ENCODE assay signal across 15 mouse cellular contexts in genomic region chr10:41962725-41963124, GRCm38 (mm10). TPM values are rescaled to one million over a fixed set of nuclear protein-coding genes. Genes with fewer than 3 reads are reported as not detected.
DNase-seq lines count a peak whose midpoint lies in the region; ATAC-seq and TF ChIP-seq lines count a peak whose summit lies in the region.
"Had no signal": no experiment of that assay in that cellular context is flagged by ENCODE, and none has a peak within 500 bp of the region (broad histone marks: within the 10 kb centered on the region; RNA-seq: fewer than 3 reads in every experiment).

No protein-coding gene starts in this region.

- WGBS in neural tube, embryonic 11.5 days, result 58% methylated on average over 4 of the region's 4 CpGs
- 80% methylated on average over 4 of the region's 4 CpGs for WGBS in heart, adult 2 months
- 75% methylated on average over 4 of the region's 4 CpGs for WGBS in limb, embryonic 10.5 days
- WGBS in heart, embryonic 12.5 days, result 75% methylated on average over 4 of the region's 4 CpGs

- intact Hi-C loops in heart, adult 2 months (cut with DNase I), result loop anchor here (5.0 to 10.0 kb wide), 2 partner anchors 55 to 278 kb away; no protein-coding TSS in a partner anchor

- ATAC-seq in CD4-positive, CD25-positive, alpha-beta regulatory T cell, adult 4 months, result no peak
- peak; percentile 35; the same call in 1 of the 2 replicates for ATAC-seq in neural tube, embryonic 11.5 days (ENCODE audit: insufficient read depth, low FRiP score, low TSS enrichment)
- no peak for ATAC-seq in heart, embryonic 12.5 days (ENCODE audit: insufficient number of reproducible peaks, low FRiP score)
- ATAC-seq: forebrain, embryonic 13.5 days; lung, postnatal 0 days had no signal

- no peaks in the 10 kb centered on the region for H3K36me3 ChIP-seq in neural tube, embryonic 11.5 days (ENCODE audit: control insufficient read depth, insufficient read depth, low read length)
- no peaks in the 10 kb centered on the region for H3K36me3 ChIP-seq in heart, adult 2 months (ENCODE audit: control insufficient read depth, insufficient read depth, low read length)
- H3K36me3 ChIP-seq in limb, embryonic 10.5 days, result no peaks in the 10 kb centered on the region
- no peaks in the 10 kb centered on the region for H3K36me3 ChIP-seq in heart, embryonic 12.5 days
- H3K36me3 ChIP-seq: liver, embryonic 13.5 days; midbrain, embryonic 12.5 days had no signal

- TF ChIP-seq CTCF in heart, adult 2 months (IDR thresholded peaks at IDR 0.05), result no peak

- no peak for TF ChIP-seq POLR2A in heart, adult 2 months (IDR thresholded peaks at IDR 0.05; ENCODE audit: insufficient read depth, low read depth, low read length)

- no peaks in the 10 kb centered on the region for H3K9me3 ChIP-seq in neural tube, embryonic 11.5 days (ENCODE audit: control insufficient read depth, low read length)
- no peaks in the 10 kb centered on the region for H3K9me3 ChIP-seq in limb, embryonic 10.5 days (replicated peaks)
- H3K9me3 ChIP-seq in heart, embryonic 12.5 days (replicated peaks), result no peaks in the 10 kb centered on the region
- H3K9me3 ChIP-seq: forebrain, embryonic 13.5 days; liver, embryonic 13.5 days; midbrain, embryonic 12.5 days had no signal

- no peaks in the 10 kb centered on the region for H3K27me3 ChIP-seq in neural tube, embryonic 11.5 days (ENCODE audit: control insufficient read depth, insufficient read depth, low read length)
- no peaks in the 10 kb centered on the region for H3K27me3 ChIP-seq in heart, adult 2 months (ENCODE audit: control insufficient read depth, insufficient read depth, low read length)
- H3K27me3 ChIP-seq in limb, embryonic 10.5 days (ENCODE audit: low read depth, poor library complexity, severe bottlenecking), result no peaks in the 10 kb centered on the region
- no peaks in the 10 kb centered on the region for H3K27me3 ChIP-seq in heart, embryonic 12.5 days (replicated peaks)
- H3K27me3 ChIP-seq: forebrain, embryonic 13.5 days; liver, embryonic 13.5 days; midbrain, embryonic 12.5 days had no signal

- H3K4me1 ChIP-seq in neural tube, embryonic 11.5 days (ENCODE audit: control insufficient read depth, insufficient read depth, low read length), result no peaks in the 10 kb centered on the region
- no peaks in the 10 kb centered on the region; the same call in 1 of the 2 replicates for H3K4me1 ChIP-seq in heart, adult 2 months (ENCODE audit: control insufficient read depth, insufficient read depth, low read length)
- H3K4me1 ChIP-seq in limb, embryonic 10.5 days, result peaks cover 13% of the 10 kb centered on the region
- no peaks in the 10 kb centered on the region for H3K4me1 ChIP-seq in heart, embryonic 12.5 days (replicated peaks)
- H3K4me1 ChIP-seq: liver, embryonic 13.5 days had no signal

- no peak overlapping the region for H3K27ac ChIP-seq in neural tube, embryonic 11.5 days (ENCODE audit: low read depth, low read length)
- no peak overlapping the region for H3K27ac ChIP-seq in heart, adult 2 months
- no peak overlapping the region for H3K27ac ChIP-seq in limb, embryonic 10.5 days
- no peak overlapping the region for H3K27ac ChIP-seq in heart, embryonic 12.5 days (ENCODE audit: poor library complexity, severe bottlenecking)
- H3K27ac ChIP-seq: forebrain, embryonic 13.5 days; liver, embryonic 13.5 days; midbrain, embryonic 12.5 days had no signal

- H3K4me2 ChIP-seq in neural tube, embryonic 11.5 days (ENCODE audit: low read depth), result no peak overlapping the region
- no peak overlapping the region for H3K4me2 ChIP-seq in heart, embryonic 12.5 days
- H3K4me2 ChIP-seq: forebrain, embryonic 13.5 days; liver, embryonic 13.5 days; midbrain, embryonic 12.5 days had no signal

- peak; percentile 26 for DNase-seq in CD4-positive, CD25-positive, alpha-beta regulatory T cell, adult 2 months (ENCODE audit: low read depth, low spot score)
- peak; percentile 24 for DNase-seq in neural tube, embryonic 11.5 days (ENCODE audit: low spot score)
- no peak for DNase-seq in neural tube, embryonic 10.5 days (ENCODE audit: extremely low spot score, low spot score)
- DNase-seq in retina, embryonic 14.5 days (ENCODE audit: low spot score), result peak; percentile 50
- no peak for DNase-seq in heart, adult 2 months
- DNase-seq in limb, embryonic 10.5 days (ENCODE audit: low spot score), result no peak
- DNase-seq: adrenal gland, adult 2 months; cerebellum, adult 18-20 months; kidney, adult 9 months; liver, embryonic 13.5 days had no signal

- TF ChIP-seq EP300 in heart, adult 2 months (IDR thresholded peaks at IDR 0.05; ENCODE audit: insufficient read depth, low read depth, low read length), result no peak

- no peaks in the 10 kb centered on the region for H3K79me2 ChIP-seq in heart, adult 2 months (replicated peaks; ENCODE audit: control insufficient read depth, insufficient read depth, low read length)

- no peak overlapping the region for H3K4me3 ChIP-seq in neural tube, embryonic 11.5 days (ENCODE audit: low read depth, low read length)
- H3K4me3 ChIP-seq in heart, adult 2 months, result no peak overlapping the region
- no peak overlapping the region for H3K4me3 ChIP-seq in limb, embryonic 10.5 days
- H3K4me3 ChIP-seq in heart, embryonic 12.5 days, result no peak overlapping the region
- H3K4me3 ChIP-seq: forebrain, embryonic 13.5 days; liver, embryonic 13.5 days; midbrain, embryonic 12.5 days had no signal

- H3K9ac ChIP-seq in neural tube, embryonic 11.5 days (ENCODE audit: low read length), result no peak overlapping the region
- no peak overlapping the region for H3K9ac ChIP-seq in heart, adult 2 months (ENCODE audit: low read depth, low read length)
- H3K9ac ChIP-seq in heart, embryonic 12.5 days, result no peak overlapping the region
- H3K9ac ChIP-seq: forebrain, embryonic 13.5 days; liver, embryonic 13.5 days; midbrain, embryonic 12.5 days had no signal

RNA-seq across cellular contexts. Expression of gene Armc2, which starts 55.5 kb away (rescaled TPM):
- polyA plus RNA-seq in CD4-positive, CD25-positive, alpha-beta regulatory T cell, adult 4 months (2017; shearing (Covaris generic)), result under 1 TPM; 0.48 to 0.56 TPM
- polyA plus RNA-seq in neural tube, embryonic 11.5 days (2014; fragmentation: Nextera tagmentation; extraction: Ambion mirVana), result 2.2 and 2.8 TPM in 2 replicates
- 10 to 100 TPM; 16.7 to 22.8 TPM for total RNA-seq in heart, adult 2 months (2021)
- 6.4 and 7.1 TPM in 2 replicates for polyA plus RNA-seq in heart, adult 2 months (2012; rRNA removed)
- 1.5 and 3.4 TPM in 2 replicates for polyA plus RNA-seq in limb, embryonic 10.5 days (2016; fragmentation: Nextera tagmentation; extraction: Ambion mirVana)
- 1.2 and 1.7 TPM in 2 replicates for polyA plus RNA-seq in heart, embryonic 12.5 days (2016; fragmentation: Nextera tagmentation; extraction: Ambion mirVana)

Comparison
In these comparisons a context has a peak if more than half of its experiments do, and no peak if none do; other contexts are left out.
1. DNase-seq: peak in CD4-positive, CD25-positive, alpha-beta regulatory T cell, adult 2 months (single experiment), neural tube, embryonic 11.5 days (single experiment) and retina, embryonic 14.5 days (single experiment); none in neural tube, embryonic 10.5 days (single experiment), heart, adult 2 months (0 of 2) and limb, embryonic 10.5 days (single experiment).